Mouse (Mus musculus) liver, embryonic 13.5 days (tissue): Measurements from ENCODE around the gene Mettl6. TPM values are rescaled to one million over a fixed set of nuclear protein-coding genes. Genes with fewer than 3 reads are reported as not detected.

Experiments used
- ATAC-seq: fragments of 200-750 bp; cut with Nextera tagmentation; 2 replicates; pipeline ENCODE4 v1.8.0; 2017; ENCODE audit warnings: low read depth, mild to moderate bottlenecking, moderate number of reproducible peaks, moderate library complexity
- DNase-seq: peaks from one replicate; pipeline ENCODE4 v3.0.0; 2022
- H3K27ac ChIP-seq: fragments of 300-500 bp; sonication (generic); 2 replicates; pipeline ENCODE4 v1.5.1; 2015; ENCODE audit warnings: moderate library complexity, mild to moderate bottlenecking, inconsistent platforms
- H3K27me3 ChIP-seq: fragments of 300-500 bp; sonication (generic); 2 replicates; pipeline ENCODE4 v1.6.1; 2015; ENCODE audit warnings: mild to moderate bottlenecking, inconsistent platforms
- H3K36me3 ChIP-seq: fragments of 300-500 bp; sonication (generic); 2 replicates; pipeline ENCODE4 v1.6.1; 2015; ENCODE audit warnings: mild to moderate bottlenecking, inconsistent platforms
- H3K4me1 ChIP-seq: fragments of 300-500 bp; sonication (generic); replicated peaks from 2 replicates; pipeline ENCODE4 v1.6.1; 2015; ENCODE audit warnings: inconsistent platforms
- H3K4me2 ChIP-seq: fragments of 300-500 bp; sonication (generic); 2 replicates; pipeline ENCODE4 v1.6.1; 2015; ENCODE audit warnings: inconsistent platforms, mild to moderate bottlenecking, moderate library complexity
- H3K4me3 ChIP-seq: fragments of 300-500 bp; sonication (generic); replicated peaks from 2 replicates; pipeline ENCODE4 v1.5.1; 2015; ENCODE audit warnings: mild to moderate bottlenecking, inconsistent platforms
- H3K9ac ChIP-seq: fragments of 300-500 bp; sonication (generic); 2 replicates; pipeline ENCODE4 v1.6.1; 2015; ENCODE audit warnings: mild to moderate bottlenecking, inconsistent platforms
- H3K9me3 ChIP-seq: fragments of 300-500 bp; sonication (generic); replicated peaks from 2 replicates; pipeline ENCODE4 v1.6.1; 2016; ENCODE audit warnings: inconsistent platforms
- WGBS: fragments of 180-500 bp; shearing (Covaris S2); methylation state at CpG from one replicate; pipeline ENCODE4 v1.1.7; 2015; ENCODE audit not compliant: insufficient replicate concordance; 5-methylcytosine and 5-hydroxymethylcytosine counted together
- polyA plus RNA-seq: library from polyadenylated mRNA; unstranded; fragments of >200 nt; fragmentation: Nextera tagmentation; extraction: Ambion mirVana; gene quantifications from 2 replicates; pipeline ENCODE4 v1.2.1, GENCODE M21; 2015

Gene Mettl6
- 36.5 and 43.0 TPM in 2 replicates for polyA plus RNA-seq

DNA sequence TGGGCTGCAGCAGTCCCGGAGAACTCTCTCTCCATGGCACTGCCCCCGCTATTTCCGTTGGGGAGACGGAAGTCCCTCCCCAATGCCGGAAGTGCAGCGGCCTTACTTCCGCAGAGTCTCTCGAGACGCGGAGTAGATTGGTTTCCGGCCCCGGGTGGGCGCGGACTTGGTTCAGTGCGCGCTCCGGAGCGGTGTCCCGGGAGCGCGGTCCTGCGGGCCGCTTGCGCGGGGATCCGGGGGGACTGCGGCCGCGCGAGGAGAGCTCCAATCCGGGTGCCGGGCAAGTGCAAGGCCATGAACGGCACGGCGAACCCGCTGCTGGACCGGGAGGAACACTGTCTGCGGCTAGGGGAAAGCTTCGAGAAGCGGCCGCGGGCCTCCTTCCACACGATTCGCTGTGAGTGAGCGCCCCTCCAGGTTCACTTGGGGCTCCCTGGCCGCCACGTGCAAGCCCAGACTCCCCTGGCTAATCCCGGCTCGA, at the start of gene Mettl6:
Mettl6 (minus strand) TSS at position 66 of the 481 bp plus-strand sequence.
- peak within 1 kb of the TSS; percentile 92 for H3K9ac ChIP-seq
- H3K27me3 ChIP-seq = no peaks in the 10 kb centered on the region
- peak within 1 kb of the TSS; percentile 89 for H3K27ac ChIP-seq
- peaks cover 51% of the 10 kb centered on the region for H3K4me1 ChIP-seq
- DNase-seq (peak; percentile 87), ATAC-seq (peak; percentile 89)
- under 1% methylated on average over 49 of the region's 49 CpGs for WGBS
- H3K36me3 ChIP-seq = peaks cover 56% of the 10 kb centered on the region
- H3K4me2 ChIP-seq = peak within 1 kb of the TSS; percentile 84
- H3K9me3 ChIP-seq = no peaks in the 10 kb centered on the region
- H3K4me3 ChIP-seq = peak within 1 kb of the TSS; percentile 88

DNA sequence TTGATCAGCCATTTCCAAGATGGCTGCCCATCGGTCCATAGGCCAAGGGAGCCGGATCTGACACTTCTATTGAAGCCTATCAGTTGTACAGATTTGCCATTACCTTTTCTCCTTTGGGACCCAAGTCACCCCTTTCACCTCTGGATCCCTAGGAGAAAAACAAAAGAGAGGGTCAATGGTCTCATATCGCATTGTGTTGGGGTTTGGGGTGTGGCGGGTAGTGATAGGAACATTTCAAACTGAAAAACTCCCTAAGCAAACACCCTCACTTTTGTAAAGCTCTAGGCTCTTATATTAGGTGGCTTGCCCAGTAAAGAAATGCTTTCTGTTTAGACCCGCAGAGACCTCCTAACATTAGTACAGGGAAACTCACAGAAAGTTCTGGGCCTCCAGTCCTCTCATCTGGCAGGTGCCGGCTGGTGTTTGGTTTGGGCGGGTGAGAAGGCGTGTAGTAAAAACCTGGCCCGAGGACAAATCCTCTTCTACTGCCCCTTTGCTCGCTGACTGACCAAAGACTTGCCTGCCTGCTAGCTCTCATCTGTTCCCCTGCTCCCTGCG, 49.1 kb upstream of the Mettl6 start:
- H3K4me3 ChIP-seq = no peak overlapping the region
- H3K36me3 ChIP-seq = no peaks in the 10 kb centered on the region
- no peaks in the 10 kb centered on the region for H3K9me3 ChIP-seq
- no peaks in the 10 kb centered on the region; the same call in 1 of the 2 replicates for H3K27me3 ChIP-seq
- DNase-seq = no peak
- no peak for ATAC-seq
- H3K9ac ChIP-seq = no peak overlapping the region
- no peaks in the 10 kb centered on the region for H3K4me1 ChIP-seq
- H3K27ac ChIP-seq = no peak overlapping the region
- no peak overlapping the region for H3K4me2 ChIP-seq
- WGBS = 76% methylated on average over 11 of the region's 11 CpGs

DNA sequence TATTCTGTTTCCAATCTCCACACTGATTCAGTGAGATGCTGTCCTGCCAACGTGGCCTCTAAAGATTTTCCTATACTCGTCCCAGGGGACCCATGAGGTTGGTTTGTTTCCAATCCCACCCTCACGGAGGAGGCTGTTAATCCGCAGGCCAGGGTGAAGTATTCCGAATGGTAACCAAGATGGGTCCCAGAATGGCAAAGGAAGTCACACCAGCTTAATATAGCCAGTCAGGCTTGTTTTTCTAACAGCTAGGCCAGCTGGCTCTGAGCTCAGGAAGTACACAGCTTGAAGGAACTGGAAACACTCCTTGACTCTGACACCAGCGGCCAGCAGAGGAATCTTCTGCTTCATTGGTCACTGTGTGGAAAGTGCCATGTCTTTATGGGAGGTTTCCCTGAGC, 42.5 kb upstream of the Mettl6 start:
- H3K4me1 ChIP-seq = peaks cover 7% of the 10 kb centered on the region
- H3K9ac ChIP-seq = no peak overlapping the region
- WGBS = 57% methylated on average over 6 of the region's 6 CpGs
- H3K4me2 ChIP-seq = no peak overlapping the region
- H3K27ac ChIP-seq = no peak overlapping the region
- H3K4me3 ChIP-seq = no peak overlapping the region
- H3K36me3 ChIP-seq = no peaks in the 10 kb centered on the region
- ATAC-seq = no peak
- no peak for DNase-seq
- H3K27me3 ChIP-seq = no peaks in the 10 kb centered on the region
- no peaks in the 10 kb centered on the region for H3K9me3 ChIP-seq

DNA sequence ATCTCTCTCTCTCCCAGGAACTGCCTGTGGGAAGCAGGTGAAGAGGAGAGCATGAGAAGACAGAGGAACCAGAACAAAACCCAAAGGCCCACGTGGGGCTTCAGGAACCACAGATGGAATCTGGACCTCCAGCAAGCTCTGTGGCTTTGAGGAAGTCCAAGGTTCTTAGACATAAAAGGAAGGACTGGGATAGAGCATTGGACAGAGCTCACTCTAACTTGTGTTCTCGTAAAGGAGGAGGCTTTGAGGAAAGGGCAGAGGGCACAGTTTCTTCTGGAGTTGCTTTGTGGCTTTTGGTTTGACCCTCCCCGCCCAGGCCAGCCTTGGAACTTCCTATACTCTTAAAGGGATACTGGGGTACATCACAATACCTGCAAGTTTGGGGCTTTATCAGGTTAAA, 37.8 kb upstream of the Mettl6 start:
- ATAC-seq = no peak
- DNase-seq = no peak
- Histone ChIP-seq H3K9ac (no peak overlapping the region), H3K4me3 (no peak overlapping the region), H3K27me3 (no peaks in the 10 kb centered on the region), H3K4me1 (peaks cover 24% of the 10 kb centered on the region), H3K36me3 (no peaks in the 10 kb centered on the region), H3K27ac (no peak overlapping the region), H3K4me2 (no peak overlapping the region), H3K9me3 (no peaks in the 10 kb centered on the region)
- WGBS = 33% methylated on average over 3 of the region's 3 CpGs

DNA sequence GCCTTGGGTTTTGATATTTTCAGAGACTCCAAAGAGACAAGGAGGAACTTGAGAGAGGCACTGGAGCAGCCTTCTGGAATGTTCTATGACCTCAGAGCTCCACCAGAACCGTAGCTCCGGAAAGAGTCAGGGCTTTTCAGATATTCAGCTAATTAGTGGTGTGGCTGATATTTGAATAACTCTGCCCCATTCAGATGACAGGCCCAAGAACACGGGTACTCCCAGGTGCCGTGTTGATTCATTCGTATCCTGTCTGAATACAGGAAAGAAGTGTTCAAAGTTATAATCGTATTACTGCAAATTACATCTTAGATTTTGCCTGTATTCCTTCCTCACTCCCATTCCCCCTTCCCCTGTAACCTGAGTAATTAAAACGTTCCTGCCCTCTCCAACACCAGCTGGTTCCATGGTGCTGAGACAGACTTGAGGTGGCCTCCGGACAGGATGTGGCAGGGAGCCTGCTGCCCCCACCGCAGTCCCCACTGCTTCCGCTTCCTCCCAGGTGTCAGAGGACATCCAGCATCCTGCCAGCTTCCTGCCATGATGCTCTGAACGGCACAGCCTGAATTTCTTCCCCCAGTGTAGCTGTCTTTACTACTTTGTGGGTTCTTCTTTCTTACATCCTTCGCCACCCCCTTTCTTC, 36.8 kb upstream of the Mettl6 start:
- Histone ChIP-seq H3K4me1 (peaks cover 24% of the 10 kb centered on the region), H3K9me3 (no peaks in the 10 kb centered on the region), H3K9ac (no peak overlapping the region), H3K36me3 (no peaks in the 10 kb centered on the region), H3K4me2 (no peak overlapping the region), H3K4me3 (no peak overlapping the region), H3K27me3 (no peaks in the 10 kb centered on the region), H3K27ac (peak overlapping the region; percentile 64)
- 26% methylated on average over 12 of the region's 12 CpGs for WGBS
- ATAC-seq = no peak
- DNase-seq = no peak

DNA sequence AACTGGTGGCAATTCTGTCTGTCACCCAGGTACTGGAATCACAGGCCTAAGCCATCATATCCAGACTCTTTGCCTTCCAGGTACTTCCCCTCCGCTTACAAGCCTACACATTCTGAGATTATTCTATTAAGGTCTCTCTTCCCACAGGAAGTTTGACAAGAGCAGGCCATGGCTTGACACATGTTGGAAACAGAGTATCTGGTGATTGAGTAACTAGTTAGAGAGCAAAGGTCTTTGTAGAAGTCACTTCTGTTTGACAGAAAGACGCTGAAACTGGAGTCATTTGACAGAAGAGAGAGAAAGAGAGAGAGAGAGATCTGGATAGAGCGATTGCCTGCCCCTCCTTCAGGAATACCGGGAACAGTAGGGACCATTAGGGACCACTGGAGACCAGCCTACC, 36.0 kb upstream of the Mettl6 start:
- WGBS = 59% methylated on average over 4 of the region's 4 CpGs
- Histone ChIP-seq H3K4me2 (no peak overlapping the region), H3K9me3 (no peaks in the 10 kb centered on the region), H3K4me1 (peaks cover 24% of the 10 kb centered on the region), H3K27me3 (no peaks in the 10 kb centered on the region), H3K4me3 (no peak overlapping the region), H3K36me3 (no peaks in the 10 kb centered on the region), H3K9ac (no peak overlapping the region), H3K27ac (peak overlapping the region; percentile 64)
- DNase-seq = no peak
- ATAC-seq = no peak

DNA sequence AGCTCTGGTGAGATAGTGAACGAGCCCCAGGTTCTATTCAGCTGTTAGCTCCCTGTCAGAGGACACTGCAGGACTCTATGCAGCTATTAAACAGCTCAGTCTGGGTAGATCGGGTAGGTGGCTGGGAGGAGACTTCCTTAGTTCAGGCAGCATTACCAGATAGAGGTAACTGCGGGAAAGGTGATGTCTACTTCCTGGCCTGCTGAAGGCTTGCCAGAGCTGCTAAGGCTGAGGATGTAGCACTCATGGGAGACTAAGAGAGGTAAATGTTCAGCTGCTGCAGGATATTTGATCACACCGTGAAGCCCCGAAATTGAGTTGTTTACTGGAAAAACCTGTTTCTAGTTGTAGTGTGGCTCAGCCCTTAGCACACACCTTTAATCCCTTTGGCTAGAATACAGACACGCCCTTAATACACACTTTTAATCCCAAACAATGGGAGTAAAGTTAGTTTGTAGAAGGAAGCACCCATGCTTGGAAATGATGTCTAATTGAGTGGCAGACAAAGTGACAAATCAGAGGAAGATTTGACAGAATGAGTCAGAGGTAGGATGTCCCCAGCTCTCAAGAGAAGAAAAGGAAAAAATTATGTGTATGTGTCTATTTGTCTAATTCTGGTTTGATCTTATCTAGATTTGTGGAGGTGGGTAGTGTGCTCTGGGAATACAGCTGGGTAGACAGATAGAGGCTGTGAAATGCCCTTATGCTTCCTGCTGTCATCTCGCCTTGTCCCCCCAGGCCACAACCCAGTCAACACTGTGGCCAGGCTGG, 30.4 kb upstream of the Mettl6 start:
- H3K4me1 ChIP-seq = 0 out of 2 replicates have a peak, but pooled peaks cover 4% of the 10 kb centered on the region

DNA sequence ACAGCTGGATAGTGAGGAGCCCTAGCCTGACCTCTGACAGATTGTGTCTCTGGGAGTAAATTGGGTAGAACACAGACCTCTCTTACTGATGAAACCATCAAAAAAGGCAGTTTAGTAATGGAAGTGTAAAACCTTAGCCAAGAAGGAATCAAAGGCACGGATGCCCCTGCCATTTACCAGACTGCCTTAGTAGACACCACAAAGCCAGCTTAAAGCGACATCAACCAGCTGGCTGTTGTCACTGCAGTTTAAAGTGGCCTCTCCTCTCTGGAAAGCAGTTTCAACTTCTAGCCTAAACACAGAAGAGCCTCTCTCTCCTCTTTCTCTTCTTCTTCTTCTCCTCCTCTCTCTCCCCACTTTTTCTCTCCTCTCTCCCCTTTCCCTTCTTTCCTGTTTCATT, 26.5 kb upstream of the Mettl6 start:
- Histone ChIP-seq H3K36me3 (no peaks in the 10 kb centered on the region), H3K27me3 (no peaks in the 10 kb centered on the region), H3K4me1 (no peaks in the 10 kb centered on the region), H3K4me2 (no peak overlapping the region), H3K4me3 (no peak overlapping the region), H3K27ac (no peak overlapping the region), H3K9me3 (no peaks in the 10 kb centered on the region), H3K9ac (no peak overlapping the region)
- DNase-seq (no peak), ATAC-seq (no peak)
- WGBS = 62% methylated on average over 2 of the region's 2 CpGs

More for the DNA sequence above, 30.4 kb upstream of the Mettl6 start:
- Histone ChIP-seq H3K4me3 (no peak overlapping the region), H3K27ac (no peak overlapping the region), H3K9me3 (no peaks in the 10 kb centered on the region), H3K4me2 (no peak overlapping the region), H3K9ac (no peak overlapping the region), H3K36me3 (no peaks in the 10 kb centered on the region), H3K27me3 (no peaks in the 10 kb centered on the region)
- DNase-seq = no peak
- WGBS = 58% methylated on average over 7 of the region's 7 CpGs
- ATAC-seq = no peak

DNA sequence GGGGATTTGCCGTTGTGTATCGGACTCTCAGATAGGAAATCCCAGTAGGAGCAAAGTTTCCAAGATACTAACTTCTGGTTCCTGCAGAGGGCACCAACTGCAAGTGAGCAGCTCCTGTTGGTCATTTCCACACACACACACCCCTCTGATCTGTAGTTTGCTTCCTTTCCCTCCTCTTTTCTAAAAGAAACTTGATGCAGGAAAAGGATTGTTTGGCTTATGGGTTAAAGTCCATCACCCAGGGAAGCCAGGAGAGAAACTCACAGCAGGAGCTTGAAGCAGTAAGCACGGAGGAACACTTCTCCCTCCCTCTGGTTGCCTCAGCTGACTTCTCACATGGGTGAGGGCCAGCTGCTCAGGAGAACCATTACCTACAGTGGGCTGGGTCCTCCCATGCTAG, 24.3 kb upstream of the Mettl6 start:
- WGBS = 39% methylated on average over 3 of the region's 3 CpGs
- Histone ChIP-seq H3K9me3 (no peaks in the 10 kb centered on the region), H3K4me2 (no peak overlapping the region), H3K9ac (no peak overlapping the region), H3K27ac (no peak overlapping the region), H3K36me3 (0 out of 2 replicates have a peak, but pooled peaks cover 4% of the 10 kb centered on the region), H3K27me3 (no peaks in the 10 kb centered on the region), H3K4me1 (no peaks in the 10 kb centered on the region), H3K4me3 (no peak overlapping the region)
- ATAC-seq = no peak
- DNase-seq = no peak

DNA sequence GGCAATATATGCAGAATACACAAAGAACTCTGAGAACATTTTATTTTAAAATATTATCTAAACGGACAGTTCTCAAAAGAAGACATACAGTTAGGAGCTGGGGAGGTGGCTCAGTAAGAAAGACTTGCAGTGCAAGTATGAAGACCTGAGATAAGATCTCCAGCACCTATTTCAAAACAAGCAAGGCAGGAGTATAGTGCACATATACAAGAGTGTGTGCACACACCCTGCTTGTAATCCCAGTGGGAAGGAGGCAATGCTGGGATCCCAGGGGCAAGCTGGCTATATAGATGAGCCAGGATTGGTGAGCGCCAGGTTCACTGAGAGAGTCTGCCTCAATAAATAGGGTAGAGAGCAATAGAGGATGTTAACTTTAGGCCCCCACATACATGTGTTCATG, 21.1 kb upstream of the Mettl6 start:
- DNase-seq (no peak), ATAC-seq (no peak)
- no peak overlapping the region for H3K27ac ChIP-seq
- no peaks in the 10 kb centered on the region for H3K27me3 ChIP-seq
- peaks cover 12% of the 10 kb centered on the region; the same call in 1 of the 2 replicates for H3K36me3 ChIP-seq
- H3K9me3 ChIP-seq = no peaks in the 10 kb centered on the region
- no peak overlapping the region for H3K4me2 ChIP-seq
- no peak overlapping the region for H3K4me3 ChIP-seq
- H3K4me1 ChIP-seq = no peaks in the 10 kb centered on the region
- 72% methylated on average over 2 of the region's 2 CpGs for WGBS
- no peak overlapping the region for H3K9ac ChIP-seq

DNA sequence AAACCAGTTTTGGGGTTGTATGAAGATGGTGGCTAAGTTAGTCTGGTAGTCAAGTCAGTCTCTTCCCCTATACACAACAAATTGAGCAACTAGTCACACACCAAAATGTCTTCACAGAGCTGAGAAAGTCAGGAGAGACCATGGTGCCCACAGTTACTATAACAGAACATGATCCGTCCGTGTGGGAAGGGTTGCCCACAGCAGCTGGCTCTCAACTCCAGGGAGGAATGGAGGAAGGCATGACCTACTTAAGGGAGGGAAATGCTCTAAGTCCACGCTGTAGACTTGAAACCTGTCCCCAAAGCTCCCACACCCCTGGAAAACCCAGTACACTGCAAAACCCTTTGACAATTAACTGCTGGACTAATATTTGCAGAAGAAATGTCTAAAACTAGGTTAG, 15.5 kb upstream of the Mettl6 start:
- no peaks in the 10 kb centered on the region for H3K9me3 ChIP-seq
- H3K36me3 ChIP-seq = peaks cover 64% of the 10 kb centered on the region
- no peak for DNase-seq
- no peak overlapping the region for H3K4me2 ChIP-seq
- 89% methylated on average over 3 of the region's 3 CpGs for WGBS
- no peaks in the 10 kb centered on the region for H3K4me1 ChIP-seq
- no peak overlapping the region for H3K27ac ChIP-seq
- H3K27me3 ChIP-seq = no peaks in the 10 kb centered on the region
- H3K4me3 ChIP-seq = no peak overlapping the region
- ATAC-seq = no peak
- no peak overlapping the region for H3K9ac ChIP-seq
